Mouse (Mus musculus) CH12.LX (cell line): ENCODE results near the gene Nkapl. TPM values are rescaled to one million over a fixed set of nuclear protein-coding genes. Genes with fewer than 3 reads are reported as not detected.

Experiments
- DNase-seq: peaks from one replicate; pipeline ENCODE4 v3.0.0-alpha.2; 2013; ENCODE audit errors: extremely low read depth
- H3K27ac ChIP-seq: 2 replicates; pipeline ENCODE4 v1.5.1; 2012; ENCODE audit warnings: low read depth, mild to moderate bottlenecking, control low read depth, moderate library complexity; ENCODE audit not compliant: insufficient read depth
- H3K27me3 ChIP-seq: replicated peaks from 2 replicates; pipeline ENCODE3; 2012; ENCODE audit warnings: inconsistent platforms
- H3K36me3 ChIP-seq, 2 experiments: replicated peaks in 1 of 2; 2 replicates each; pipeline versions ENCODE3 to v1.6.1; 2012; ENCODE audit warnings: inconsistent platforms in 1 of 2, low read length in 1 of 2, mild to moderate bottlenecking in 1 of 2, mixed read lengths in 1 of 2, moderate library complexity in 1 of 2; ENCODE audit not compliant: control insufficient read depth in 1 of 2, insufficient read depth in 1 of 2
- H3K4me1 ChIP-seq, 2 experiments: 2 replicates each; pipeline ENCODE4 v1.6.1; 2012; ENCODE audit warnings: inconsistent platforms in 1 of 2, moderate library complexity in 1 of 2; ENCODE audit not compliant: insufficient read depth in 2 of 2, control insufficient read depth in 1 of 2
- H3K4me2 ChIP-seq: 2 replicates; pipeline ENCODE4 v1.6.1; 2012; ENCODE audit warnings: low read depth, mild to moderate bottlenecking, control low read depth; ENCODE audit not compliant: poor library complexity, insufficient read depth, severe bottlenecking
- H3K4me3 ChIP-seq, 3 experiments: fragments of 150-350 bp in 1 of 3; sonication (generic) in 1 of 3; replicated peaks in 1 of 3; 2 replicates each; pipeline versions ENCODE3 to v1.5.1; 2011 to 2012; ENCODE audit warnings: low read depth in 2 of 3, low read length in 2 of 3, mild to moderate bottlenecking in 2 of 3, moderate library complexity in 2 of 3, control low read depth in 1 of 3, improper control_type of control experiment in 1 of 3, inconsistent platforms in 1 of 3, mixed read lengths in 1 of 3; ENCODE audit not compliant: poor library complexity in 1 of 3
- H3K79me2 ChIP-seq: replicated peaks from 2 replicates; pipeline ENCODE4 v1.6.1; 2012; ENCODE audit warnings: mild to moderate bottlenecking, moderate library complexity; ENCODE audit not compliant: control insufficient read depth, poor library complexity, insufficient read depth, severe bottlenecking; ENCODE audit errors: extremely low read depth
- H3K9ac ChIP-seq: 2 replicates; pipeline ENCODE4 v1.6.1; 2012; ENCODE audit warnings: low read depth, mild to moderate bottlenecking, control low read depth, moderate library complexity; ENCODE audit not compliant: insufficient read depth
- H3K9me3 ChIP-seq: replicated peaks from 2 replicates; pipeline ENCODE3; 2012; ENCODE audit warnings: low read length, inconsistent platforms, mixed read lengths
- BHLHE40 ChIP-seq: IDR thresholded peaks from 2 replicates; pipeline ENCODE4 v1.6.1; 2011; ENCODE audit warnings: mild to moderate bottlenecking, low read depth, low read length, improper control_type of control experiment
- CHD1 ChIP-seq: IDR thresholded peaks from 2 replicates; pipeline ENCODE4 v1.6.1; 2012; ENCODE audit warnings: low read depth, low read length, improper control_type of control experiment, inconsistent platforms
- CHD2 ChIP-seq: IDR thresholded peaks from 2 replicates; pipeline ENCODE4 v1.6.1; 2011; ENCODE audit warnings: low read length, improper control_type of control experiment
- CTCF ChIP-seq, 2 experiments: IDR thresholded peaks in 1 of 2; conservative IDR thresholded peaks in 1 of 2; 2 replicates each; pipeline ENCODE4 v1.5.1; 2011 to 2012; ENCODE audit warnings: low read depth in 2 of 2, low read length in 2 of 2, improper control_type of control experiment in 1 of 2, inconsistent platforms in 1 of 2, mild to moderate bottlenecking in 1 of 2, moderate library complexity in 1 of 2
- E2F4 ChIP-seq: IDR thresholded peaks from 2 replicates; pipeline ENCODE4 v1.6.1; 2011; ENCODE audit warnings: low read depth, low read length, improper control_type of control experiment; ENCODE audit not compliant: insufficient replicate concordance
- ELF1 ChIP-seq: IDR thresholded peaks from 2 replicates; pipeline ENCODE4 v1.6.1; 2014; ENCODE audit warnings: low read depth, mild to moderate bottlenecking, inconsistent platforms, low read length, improper control_type of control experiment
- EP300 ChIP-seq: IDR thresholded peaks from 2 replicates; pipeline ENCODE4 v1.6.1; 2011; ENCODE audit warnings: low read length, improper control_type of control experiment
- GABPA ChIP-seq: IDR thresholded peaks from 2 replicates; pipeline ENCODE4 v1.6.1; 2012; ENCODE audit warnings: low read depth, low read length, improper control_type of control experiment, inconsistent platforms; ENCODE audit not compliant: insufficient replicate concordance
- HCFC1 ChIP-seq: IDR thresholded peaks from 2 replicates; pipeline ENCODE4 v1.6.1; 2012; ENCODE audit warnings: low read depth, mild to moderate bottlenecking, inconsistent platforms, low read length, improper control_type of control experiment
- MAFK ChIP-seq: IDR thresholded peaks from 2 replicates; pipeline ENCODE4 v1.6.1; 2011; ENCODE audit warnings: low read length, improper control_type of control experiment; ENCODE audit not compliant: insufficient replicate concordance
- MAX ChIP-seq: IDR thresholded peaks from 2 replicates; pipeline ENCODE4 v1.6.1; 2011; ENCODE audit warnings: low read length, improper control_type of control experiment
- MAZ ChIP-seq: IDR thresholded peaks from 2 replicates; pipeline ENCODE4 v1.6.1; 2012; ENCODE audit warnings: low read depth, mild to moderate bottlenecking, inconsistent platforms, low read length, improper control_type of control experiment, moderate library complexity
- MYC ChIP-seq: IDR thresholded peaks from 2 replicates; pipeline ENCODE4 v1.6.1; 2011; ENCODE audit warnings: low read depth, mild to moderate bottlenecking, improper control_type of control experiment, low read length
- PAX5 ChIP-seq: IDR thresholded peaks from 2 replicates; pipeline ENCODE4 v1.6.1; 2012; ENCODE audit warnings: low read length, inconsistent platforms, mixed read lengths
- POLR2A ChIP-seq: IDR thresholded peaks from 2 replicates; pipeline ENCODE4 v1.6.1; 2011; ENCODE audit warnings: low read depth, mild to moderate bottlenecking, improper control_type of control experiment, low read length
- RAD21 ChIP-seq: IDR thresholded peaks from 2 replicates; pipeline ENCODE4 v1.6.1; 2011; ENCODE audit warnings: low read depth, mild to moderate bottlenecking, low read length, improper control_type of control experiment, moderate library complexity
- SIN3A ChIP-seq: IDR thresholded peaks from 2 replicates; pipeline ENCODE4 v1.6.1; 2012; ENCODE audit warnings: low read length, improper control_type of control experiment, inconsistent platforms
- SMC3 ChIP-seq: IDR thresholded peaks from 2 replicates; pipeline ENCODE4 v1.6.1; 2011; ENCODE audit warnings: low read depth, low read length, improper control_type of control experiment
- TBP ChIP-seq: conservative IDR thresholded peaks from 2 replicates; pipeline ENCODE4 v1.6.1; 2011; ENCODE audit warnings: low read depth, low read length, improper control_type of control experiment
- TCF12 ChIP-seq: IDR thresholded peaks from 2 replicates; pipeline ENCODE4 v1.6.1; 2014; ENCODE audit warnings: low read depth, mild to moderate bottlenecking, inconsistent platforms, low read length, improper control_type of control experiment
- USF1 ChIP-seq: IDR thresholded peaks from 2 replicates; pipeline ENCODE4 v1.6.1; 2014; ENCODE audit warnings: low read depth, mild to moderate bottlenecking, inconsistent platforms, low read length, improper control_type of control experiment
- ZKSCAN1 ChIP-seq: IDR thresholded peaks from 2 replicates; pipeline ENCODE4 v1.6.1; 2012; ENCODE audit warnings: low read depth, inconsistent platforms, low read length, improper control_type of control experiment, borderline replicate concordance
- ZMIZ1 ChIP-seq: IDR thresholded peaks from 2 replicates; pipeline ENCODE4 v1.6.1; 2012; ENCODE audit warnings: low read depth, mild to moderate bottlenecking, inconsistent platforms, low read length, improper control_type of control experiment
- dilution Hi-C: fragments of 300-500 bp; cut with MboI; formaldehyde crosslinking; loops from 2 replicates; pipeline ENCODE4 v1.14.3; 2020; ENCODE audit warnings: low sequenced_read_pairs; ENCODE audit not compliant: extremely low pct_unique_long_range_greater_than_20kb, extremely low pct_ligation_motif_present
- in situ Hi-C: fragments of 300-500 bp; cut with MboI; formaldehyde crosslinking; loops from 3 replicates; pipeline ENCODE4 v1.14.3; 2019; ENCODE audit warnings: low sequenced_read_pairs, low pct_ligation_motif_present, low pct_unique_long_range_greater_than_20kb, mixed read lengths
- polyA plus RNA-seq: library from polyadenylated mRNA; unstranded; fragments of >175 nt; gene quantifications from 2 replicates; pipeline ENCODE4 v1.2.1, GENCODE M21; 2012; ENCODE audit warnings: low read depth; ENCODE audit not compliant: insufficient read length
- total RNA-seq, 2 experiments: library from RNA; depleted of rRNA; stranded (reverse); fragments of 300-350 nt in 1 of 2; fragments of >200 nt in 1 of 2; gene quantifications; 2 replicates each; pipeline ENCODE4 v1.2.3; 2012 to 2014

The Nkapl gene
- total and polyA plus RNA-seq, 3 experiments: 0.26 to 0.90 (median 0.76) TPM

- no peak for DNase-seq
- in situ Hi-C loops (no loop called here), dilution Hi-C loops (no loop called here)
- H3K79me2 ChIP-seq: no peaks in the 10 kb centered on the region
- no peak within 1 kb of the TSS for H3K4me2 ChIP-seq
- no peak for TF ChIP-seq RAD21
- no peak for TF ChIP-seq PAX5
- TF ChIP-seq ZKSCAN1: no peak
- TF ChIP-seq MYC: no peak
- no peak for TF ChIP-seq MAX
- TF ChIP-seq HCFC1: no peak
- TF ChIP-seq USF1: no peak
- TF ChIP-seq POLR2A: no peak
- no peak for TF ChIP-seq SIN3A
- TF ChIP-seq TCF12: no peak
- TF ChIP-seq CHD1: no peak
- TF ChIP-seq CTCF (conservative IDR thresholded peaks at IDR 0.05 in 1 of 2, IDR thresholded peaks at IDR 0.05 in 1 of 2; ENCODE audit: low read depth in 2 of 2, low read length in 2 of 2): no peak
- TF ChIP-seq SMC3: no peak
- no peak for TF ChIP-seq GABPA
- TF ChIP-seq MAZ: no peak
- TF ChIP-seq BHLHE40: no peak
- no peak for TF ChIP-seq ZMIZ1
- TF ChIP-seq CHD2: no peak
- no peak for TF ChIP-seq E2F4
- H3K4me1 ChIP-seq: no peaks in the 10 kb centered on the region
- no peak within 1 kb of the TSS for H3K27ac ChIP-seq
- H3K9ac ChIP-seq: no peak within 1 kb of the TSS
- no peaks in the 10 kb centered on the region for H3K9me3 ChIP-seq
- no peaks in the 10 kb centered on the region for H3K36me3 ChIP-seq
- H3K4me3 ChIP-seq: no peak within 1 kb of the TSS
- no peaks in the 10 kb centered on the region for H3K27me3 ChIP-seq
These were observed 26.8 kb upstream of the Nkapl start, which contains the start of gene AK157302 for GRCm38 (mm10) chr13:21495080-21495479. Gene AK157302, plus strand, starts transcription at chr13:21495223.

- no peak overlapping the region for H3K4me2 ChIP-seq
- H3K79me2 ChIP-seq: no peaks in the 10 kb centered on the region
- peaks cover under 1% of the 10 kb centered on the region for H3K9me3 ChIP-seq
- in situ Hi-C loops: no loop called here
- no peaks in the 10 kb centered on the region for H3K36me3 ChIP-seq
- dilution Hi-C loops: no loop called here
- H3K27me3 ChIP-seq: no peaks in the 10 kb centered on the region
- TF ChIP-seq MAFK (0 out of 2 replicates have a peak, but pooled peaks have one; percentile 18), E2F4 (no peak), PAX5 (no peak), ELF1 (0 out of 2 replicates have a peak, but pooled peaks have one; percentile 9), TBP (peak; percentile 97), EP300 (no peak)
- H3K4me3 ChIP-seq: no peak overlapping the region
- no peak for DNase-seq
- no peaks in the 10 kb centered on the region for H3K4me1 ChIP-seq
- H3K27ac ChIP-seq: no peak overlapping the region
- no peak overlapping the region for H3K9ac ChIP-seq
These were observed 24.5 kb upstream of the Nkapl start for GRCm38 (mm10) chr13:21492847-21493246.
